Mouse (Mus musculus) midbrain, embryonic 11.5 days (tissue): ENCODE data around the gene Syngr2. TPM values are rescaled to one million over a fixed set of nuclear protein-coding genes. Genes with fewer than 3 reads are reported as not detected.

Experiments used
- ATAC-seq: fragments of 200-750 bp; cut with Nextera tagmentation; 2 replicates; pipeline ENCODE4 v1.8.0; 2017; ENCODE audit warnings: moderate TSS enrichment, moderate library complexity; ENCODE audit not compliant: low FRiP score
- DNase-seq: peaks from one replicate; pipeline ENCODE4 v3.0.0; 2015; ENCODE audit warnings: low spot score; ENCODE audit errors: missing footprints
- H3K27ac ChIP-seq: fragments of 300-500 bp; sonication (generic); 2 replicates; pipeline ENCODE4 v1.5.1; 2014; ENCODE audit warnings: low read depth, low read length
- H3K27me3 ChIP-seq: fragments of 300-500 bp; sonication (generic); 2 replicates; pipeline ENCODE4 v1.6.1; 2014; ENCODE audit warnings: mild to moderate bottlenecking, low read length, moderate library complexity, mixed read lengths; ENCODE audit not compliant: control insufficient read depth, insufficient read depth
- H3K36me3 ChIP-seq: fragments of 300-500 bp; sonication (generic); 2 replicates; pipeline ENCODE4 v1.6.1; 2014; ENCODE audit warnings: mild to moderate bottlenecking, low read length, moderate library complexity, mixed read lengths; ENCODE audit not compliant: control insufficient read depth, insufficient read depth
- H3K4me1 ChIP-seq: fragments of 300-500 bp; sonication (generic); 2 replicates; pipeline ENCODE4 v1.6.1; 2014; ENCODE audit warnings: low read length; ENCODE audit not compliant: control insufficient read depth, insufficient read depth
- H3K4me2 ChIP-seq: fragments of 300-500 bp; sonication (generic); 2 replicates; pipeline ENCODE4 v1.6.1; 2014; ENCODE audit warnings: mild to moderate bottlenecking, moderate library complexity
- H3K4me3 ChIP-seq: fragments of 300-500 bp; sonication (generic); 2 replicates; pipeline ENCODE4 v1.5.1; 2014; ENCODE audit warnings: low read depth, low read length
- H3K9ac ChIP-seq: fragments of 300-500 bp; sonication (generic); 2 replicates; pipeline ENCODE4 v1.6.1; 2014; ENCODE audit warnings: low read length
- H3K9me3 ChIP-seq: fragments of 300-500 bp; sonication (generic); 2 replicates; pipeline ENCODE4 v1.6.1; 2016; ENCODE audit warnings: low read length; ENCODE audit not compliant: control insufficient read depth
- WGBS: fragments of 180-500 bp; shearing (Covaris S2); extraction: QIAGEN DNeasy Blood & Tissue Kit; methylation state at CpG from one replicate; pipeline ENCODE4 v1.1.7; 2014; 5-methylcytosine and 5-hydroxymethylcytosine counted together
- polyA plus RNA-seq: library from polyadenylated mRNA; unstranded; fragments of >200 nt; fragmentation: Nextera tagmentation; extraction: Ambion mirVana; gene quantifications from 2 replicates; pipeline ENCODE4 v1.2.1, GENCODE M21; 2014

Gene Syngr2
- polyA plus RNA-seq, 1 experiment from 2014 or later = 36.4 TPM

- H3K36me3 ChIP-seq = no peaks in the 10 kb centered on the region
- no peaks in the 10 kb centered on the region for H3K9me3 ChIP-seq
- ATAC-seq = no peak
- H3K27ac ChIP-seq = no peak overlapping the region
- no peak overlapping the region for H3K9ac ChIP-seq
- no peak overlapping the region for H3K4me3 ChIP-seq
- H3K4me1 ChIP-seq = peaks cover 16% of the 10 kb centered on the region
- H3K4me2 ChIP-seq = no peak overlapping the region
- no peak for DNase-seq
- H3K27me3 ChIP-seq = no peaks in the 10 kb centered on the region
- WGBS = 77% methylated on average over 2 of the region's 2 CpGs
Observed at GRCm38 (mm10) chr11:117845651-117846050, 36.2 kb downstream of the Syngr2 start.

GRCm38 (mm10) chr11:117846640-117847039 is 37.2 kb downstream of the Syngr2 start:
- no peak for DNase-seq
- peaks cover 16% of the 10 kb centered on the region for H3K4me1 ChIP-seq
- ATAC-seq = no peak
- WGBS = 64% methylated on average over 5 of the region's 5 CpGs
- H3K36me3 ChIP-seq = no peaks in the 10 kb centered on the region
- no peak overlapping the region for H3K9ac ChIP-seq
- no peak overlapping the region for H3K4me3 ChIP-seq
- no peaks in the 10 kb centered on the region for H3K27me3 ChIP-seq
- no peak overlapping the region for H3K27ac ChIP-seq
- H3K9me3 ChIP-seq = no peaks in the 10 kb centered on the region
- H3K4me2 ChIP-seq = no peak overlapping the region

GRCm38 (mm10) chr11:117847593-117848215 is 38.2 kb downstream of the Syngr2 start:
- no peak for ATAC-seq
- Histone ChIP-seq H3K27ac (peak overlapping the region; percentile 93; the same call in 1 of the 2 replicates), H3K36me3 (peaks cover 3% of the 10 kb centered on the region), H3K9ac (peak overlapping the region; percentile 87), H3K4me1 (peaks cover 16% of the 10 kb centered on the region), H3K4me2 (no peak overlapping the region; the same call in 1 of the 2 replicates), H3K27me3 (no peaks in the 10 kb centered on the region), H3K4me3 (no peak overlapping the region), H3K9me3 (no peaks in the 10 kb centered on the region)
- 82% methylated on average over 7 of the region's 7 CpGs for WGBS
- no peak for DNase-seq

- no peaks in the 10 kb centered on the region for H3K27me3 ChIP-seq
- 11% methylated on average over 19 of the region's 19 CpGs for WGBS
- DNase-seq = no peak
- peak; percentile 80; the same call in 1 of the 2 replicates for ATAC-seq
- peak overlapping the region; percentile 88 for H3K4me2 ChIP-seq
- H3K4me3 ChIP-seq = peak overlapping the region; percentile 78
- peaks cover 16% of the 10 kb centered on the region for H3K4me1 ChIP-seq
- peak overlapping the region; percentile 87 for H3K9ac ChIP-seq
- H3K36me3 ChIP-seq = peaks cover 9% of the 10 kb centered on the region
- H3K9me3 ChIP-seq = no peaks in the 10 kb centered on the region
- peak overlapping the region; percentile 93 for H3K27ac ChIP-seq
Observed at GRCm38 (mm10) chr11:117848271-117848984, 39.0 kb downstream of the Syngr2 start.

GRCm38 (mm10) chr11:117848985-117849671 is 39.7 kb downstream of the Syngr2 start, which contains the start of gene Birc5:
Birc5 (plus strand) TSS chr11:117849251.
- H3K4me3 ChIP-seq = peak within 1 kb of the TSS; percentile 78
- H3K4me2 ChIP-seq = peak within 1 kb of the TSS; percentile 88
- WGBS = under 1% methylated on average over 51 of the region's 51 CpGs
- H3K9ac ChIP-seq = peak within 1 kb of the TSS; percentile 87
- H3K27me3 ChIP-seq = no peaks in the 10 kb centered on the region
- peak; percentile 100 for DNase-seq
- H3K9me3 ChIP-seq = no peaks in the 10 kb centered on the region
- peaks cover 12% of the 10 kb centered on the region for H3K36me3 ChIP-seq
- peaks cover 16% of the 10 kb centered on the region for H3K4me1 ChIP-seq
- peak; percentile 95 for ATAC-seq
- peak within 1 kb of the TSS; percentile 93 for H3K27ac ChIP-seq

- H3K27me3 ChIP-seq = no peaks in the 10 kb centered on the region
- no peak overlapping the region for H3K4me3 ChIP-seq
- no peak overlapping the region for H3K27ac ChIP-seq
- H3K36me3 ChIP-seq = peaks cover 38% of the 10 kb centered on the region
- no peaks in the 10 kb centered on the region for H3K9me3 ChIP-seq
- 92% methylated on average over 3 of the region's 3 CpGs for WGBS
- no peak for ATAC-seq
- DNase-seq = no peak
- H3K9ac ChIP-seq = no peak overlapping the region
- H3K4me2 ChIP-seq = no peak overlapping the region
- peaks cover 16% of the 10 kb centered on the region for H3K4me1 ChIP-seq
Observed at GRCm38 (mm10) chr11:117852875-117853274, 43.4 kb downstream of the Syngr2 start.

- ATAC-seq = no peak
- H3K27me3 ChIP-seq = peaks cover 2% of the 10 kb centered on the region; the same call in 1 of the 2 replicates
- no peak overlapping the region for H3K4me2 ChIP-seq
- no peak overlapping the region for H3K27ac ChIP-seq
- no peaks in the 10 kb centered on the region for H3K9me3 ChIP-seq
- H3K36me3 ChIP-seq = peaks cover 38% of the 10 kb centered on the region
- WGBS = 90% methylated on average over 9 of the region's 9 CpGs
- DNase-seq = no peak
- H3K4me3 ChIP-seq = no peak overlapping the region
- H3K4me1 ChIP-seq = peaks cover 9% of the 10 kb centered on the region
- H3K9ac ChIP-seq = no peak overlapping the region
Observed at GRCm38 (mm10) chr11:117854241-117854640, 44.8 kb downstream of the Syngr2 start.

- DNase-seq (no peak), ATAC-seq (no peak)
- H3K27ac ChIP-seq = no peak overlapping the region
- H3K9me3 ChIP-seq = no peaks in the 10 kb centered on the region
- H3K27me3 ChIP-seq = peaks cover 8% of the 10 kb centered on the region; the same call in 1 of the 2 replicates
- no peak overlapping the region for H3K4me3 ChIP-seq
- WGBS = 96% methylated on average over 5 of the region's 5 CpGs
- H3K4me2 ChIP-seq = no peak overlapping the region
- no peak overlapping the region for H3K9ac ChIP-seq
- H3K4me1 ChIP-seq = peaks cover 2% of the 10 kb centered on the region
- H3K36me3 ChIP-seq = peaks cover 38% of the 10 kb centered on the region
Observed at GRCm38 (mm10) chr11:117855360-117855759, 45.9 kb downstream of the Syngr2 start.

GRCm38 (mm10) chr11:117855975-117856374 is 46.5 kb downstream of the Syngr2 start:
- H3K4me3 ChIP-seq = no peak overlapping the region
- H3K4me2 ChIP-seq = no peak overlapping the region
- H3K36me3 ChIP-seq = peaks cover 38% of the 10 kb centered on the region
- WGBS = 88% methylated on average over 1 of the region's 1 CpGs
- H3K27me3 ChIP-seq = peaks cover 13% of the 10 kb centered on the region
- no peaks in the 10 kb centered on the region for H3K4me1 ChIP-seq
- no peaks in the 10 kb centered on the region for H3K9me3 ChIP-seq
- H3K9ac ChIP-seq = no peak overlapping the region
- ATAC-seq = no peak
- DNase-seq = no peak
- H3K27ac ChIP-seq = no peak overlapping the region
